Mouse (Mus musculus): Measurements from ENCODE around the gene Yeats2.

DNA sequence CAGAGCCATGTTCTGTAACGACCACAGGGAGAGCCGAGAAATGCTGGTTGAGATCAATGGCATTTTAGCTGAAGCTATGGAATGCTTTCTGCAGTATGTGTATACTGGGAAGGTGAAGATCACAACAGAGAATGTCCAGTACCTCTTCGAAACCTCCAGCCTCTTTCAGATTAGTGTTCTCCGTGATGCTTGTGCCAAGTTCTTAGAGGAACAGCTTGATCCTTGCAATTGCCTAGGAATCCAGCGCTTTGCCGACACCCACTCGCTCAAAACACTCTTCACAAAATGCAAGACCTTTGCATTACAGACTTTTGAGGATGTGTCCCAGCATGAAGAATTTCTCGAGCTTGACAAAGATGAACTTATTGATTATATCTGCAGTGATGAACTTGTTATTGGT is 33.9 kb upstream of the Yeats2 start:
- no peak for TF ChIP-seq POLR2A (IDR thresholded peaks at IDR 0.05; ENCODE audit: insufficient read depth, low read depth, low read length)
- TF ChIP-seq CTCF (IDR thresholded peaks at IDR 0.05; ENCODE audit: insufficient read depth, low read depth, low read length) = no peak
